Comparison of ENCODE assay signal across 9 mouse cellular contexts in the genomic region with DNA sequence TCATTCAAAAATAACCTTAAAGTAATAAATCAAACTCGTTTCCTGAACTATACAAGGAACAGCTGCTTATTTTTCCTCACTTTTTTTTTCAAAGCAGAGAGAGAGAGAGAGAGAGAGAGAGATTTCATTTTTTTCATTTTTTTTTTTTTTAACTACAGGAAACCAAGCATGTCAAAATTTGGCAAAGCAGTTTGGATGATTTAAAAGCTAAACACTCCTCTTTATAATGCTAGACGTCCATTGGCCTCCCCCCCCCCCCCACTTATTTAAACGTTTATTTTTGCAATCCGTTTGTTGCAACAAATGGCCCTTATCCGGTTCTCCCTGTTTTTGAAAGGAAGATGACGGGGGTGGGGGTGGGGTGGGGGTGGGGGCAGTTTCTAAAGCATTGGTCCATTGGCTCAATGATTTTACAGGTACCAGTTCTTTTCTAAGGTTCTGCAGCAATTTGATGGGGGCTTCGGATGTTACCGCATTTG. TPM values are rescaled to one million over a fixed set of nuclear protein-coding genes. Genes with fewer than 3 reads are reported as not detected.
DNase-seq lines count a peak whose midpoint lies in the region; ATAC-seq lines count a peak whose summit lies in the region.
"Had no signal": no experiment of that assay in that cellular context is flagged by ENCODE, and none has a peak within 500 bp of the region (broad histone marks: within the 10 kb centered on the region; RNA-seq: fewer than 3 reads in every experiment).

No protein-coding gene starts in this region.

- no peaks in the 10 kb centered on the region for H3K36me3 ChIP-seq in neural tube, embryonic 11.5 days (ENCODE audit: control insufficient read depth, insufficient read depth, low read length)
- no peaks in the 10 kb centered on the region for H3K36me3 ChIP-seq in forebrain, embryonic 16.5 days (ENCODE audit: control insufficient read depth, insufficient read depth)
- no peaks in the 10 kb centered on the region for H3K36me3 ChIP-seq in limb, embryonic 15.5 days

- no peak for DNase-seq in neural tube, embryonic 11.5 days (ENCODE audit: low spot score)
- DNase-seq in neural tube, embryonic 10.5 days (ENCODE audit: extremely low spot score, low spot score) = no peak
- DNase-seq in right cerebral cortex, adult 18-20 months = no peak
- no peak for DNase-seq in adrenal gland, adult 18-20 months (ENCODE audit: low spot score in 2 of 2)
- DNase-seq in adrenal gland, postnatal 36 days = no peak
- DNase-seq: cerebellum, adult 11-12 months; gastrocnemius, adult 2 months had no signal

- no peak overlapping the region for H3K9ac ChIP-seq in neural tube, embryonic 11.5 days (ENCODE audit: low read length)
- no peak overlapping the region for H3K9ac ChIP-seq in forebrain, embryonic 16.5 days (replicated peaks; ENCODE audit: low read depth, low read length)
- no peak overlapping the region for H3K9ac ChIP-seq in limb, embryonic 15.5 days

- H3K9me3 ChIP-seq in neural tube, embryonic 11.5 days (ENCODE audit: control insufficient read depth, low read length) = no peaks in the 10 kb centered on the region
- no peaks in the 10 kb centered on the region for H3K9me3 ChIP-seq in forebrain, embryonic 16.5 days (ENCODE audit: control insufficient read depth, low read length)
- no peaks in the 10 kb centered on the region for H3K9me3 ChIP-seq in limb, embryonic 15.5 days

- H3K4me1 ChIP-seq in neural tube, embryonic 11.5 days (ENCODE audit: control insufficient read depth, insufficient read depth, low read length) = no peaks in the 10 kb centered on the region; the same call in 1 of the 2 replicates
- peaks cover 11% of the 10 kb centered on the region for H3K4me1 ChIP-seq in forebrain, embryonic 16.5 days (replicated peaks; ENCODE audit: control insufficient read depth, insufficient read depth, low read length)
- peaks cover 12% of the 10 kb centered on the region for H3K4me1 ChIP-seq in limb, embryonic 15.5 days

- H3K27ac ChIP-seq in neural tube, embryonic 11.5 days (ENCODE audit: low read depth, low read length) = no peak overlapping the region
- no peak overlapping the region for H3K27ac ChIP-seq in forebrain, embryonic 16.5 days (ENCODE audit: low read length)
- no peak overlapping the region for H3K27ac ChIP-seq in limb, embryonic 15.5 days
- H3K27ac ChIP-seq: gastrocnemius, adult 2 months had no signal

- WGBS in neural tube, embryonic 11.5 days = 2% methylated on average over 8 of the region's 8 CpGs
- WGBS in forebrain, embryonic 16.5 days = 9% methylated on average over 8 of the region's 8 CpGs
- 11% methylated on average over 8 of the region's 8 CpGs for WGBS in limb, embryonic 15.5 days

- peak overlapping the region; percentile 25 for H3K4me2 ChIP-seq in neural tube, embryonic 11.5 days (ENCODE audit: low read depth)
- H3K4me2 ChIP-seq in forebrain, embryonic 16.5 days (ENCODE audit: low read length) = peak overlapping the region; percentile 47
- peak overlapping the region; percentile 27 for H3K4me2 ChIP-seq in limb, embryonic 15.5 days

- H3K27me3 ChIP-seq in neural tube, embryonic 11.5 days (ENCODE audit: control insufficient read depth, insufficient read depth, low read length) = no peaks in the 10 kb centered on the region
- H3K27me3 ChIP-seq in forebrain, embryonic 16.5 days (replicated peaks; ENCODE audit: control insufficient read depth, insufficient read depth, low read length) = no peaks in the 10 kb centered on the region
- no peaks in the 10 kb centered on the region for H3K27me3 ChIP-seq in limb, embryonic 15.5 days

- H3K4me3 ChIP-seq in neural tube, embryonic 11.5 days (ENCODE audit: low read depth, low read length) = no peak overlapping the region
- no peak overlapping the region for H3K4me3 ChIP-seq in forebrain, embryonic 16.5 days (replicated peaks; ENCODE audit: low read length)
- H3K4me3 ChIP-seq in limb, embryonic 15.5 days = no peak overlapping the region
- H3K4me3 ChIP-seq: gastrocnemius, adult 2 months had no signal

- ATAC-seq in neural tube, embryonic 11.5 days (ENCODE audit: insufficient read depth, low FRiP score, low TSS enrichment) = no peak
- ATAC-seq in forebrain, embryonic 16.5 days = no peak
- ATAC-seq in limb, embryonic 15.5 days (ENCODE audit: insufficient number of reproducible peaks, low FRiP score, low TSS enrichment, low read depth) = no peak

RNA-seq across cellular contexts. Expression of gene Spry2, which starts 24.6 kb away (rescaled TPM):
- 26.4 and 30.1 TPM in 2 replicates for polyA plus RNA-seq in neural tube, embryonic 11.5 days (2014; fragmentation: Nextera tagmentation; extraction: Ambion mirVana)
- 29.6 and 39.0 TPM in 2 replicates for polyA plus RNA-seq in forebrain, embryonic 16.5 days (2015; fragmentation: Nextera tagmentation; extraction: Ambion mirVana)
- 63.8 and 72.0 TPM in 2 replicates for polyA plus RNA-seq in limb, embryonic 15.5 days (2015; fragmentation: Nextera tagmentation; extraction: Ambion mirVana)
- 10 to 100 TPM; 28.3 to 29.1 TPM for total RNA-seq in adrenal gland, adult 18-20 months (2021)
- 10 to 100 TPM; 38.1 to 38.6 TPM for total RNA-seq in adrenal gland, postnatal 36 days (2021)
